Mouse (Mus musculus) C2C12 (cell line): ENCODE data around the gene Mnt. TPM values are rescaled to one million over a fixed set of nuclear protein-coding genes. Genes with fewer than 3 reads are reported as not detected.

Experiments used
- H3K27me3 ChIP-seq: one replicate; pipeline ENCODE4 v1.6.1; 2011; ENCODE audit not compliant: control insufficient read depth, insufficient read depth, insufficient read length
- H3K36me3 ChIP-seq: one replicate; pipeline ENCODE4 v1.6.1; 2011; ENCODE audit not compliant: control insufficient read depth, insufficient read depth
- H3K4me3 ChIP-seq: one replicate; pipeline ENCODE4 v1.5.1; 2011; ENCODE audit warnings: mild to moderate bottlenecking, control low read depth; ENCODE audit not compliant: poor library complexity, insufficient read depth, severe bottlenecking
- H3K79me2 ChIP-seq: one replicate; pipeline ENCODE4 v1.6.1; 2011; ENCODE audit not compliant: control insufficient read depth, insufficient read depth
- H3K79me3 ChIP-seq: one replicate; pipeline ENCODE4 v1.6.1; 2011; ENCODE audit warnings: low read depth, control low read depth
- H3ac ChIP-seq: one replicate; pipeline ENCODE3; 2011; ENCODE audit warnings: low read depth; ENCODE audit not compliant: control insufficient read depth, insufficient read length
- CEBPB ChIP-seq: IDR thresholded peaks from one replicate; pipeline ENCODE4 v1.6.1; 2011; ENCODE audit warnings: low read depth, mild to moderate bottlenecking, control low read depth, moderate library complexity
- CTCF ChIP-seq: IDR thresholded peaks from one replicate; pipeline ENCODE4 v1.5.1; 2011; ENCODE audit not compliant: control insufficient read depth, insufficient read depth, insufficient read length
- FOSL1 ChIP-seq: IDR thresholded peaks from one replicate; pipeline ENCODE4 v1.8.0; 2011; ENCODE audit warnings: mild to moderate bottlenecking, low read length; ENCODE audit not compliant: poor library complexity, insufficient read depth, severe bottlenecking
- MAX ChIP-seq: IDR thresholded peaks from one replicate; pipeline ENCODE4 v1.6.1; 2011; ENCODE audit warnings: mild to moderate bottlenecking, control low read depth
- MYOD1 ChIP-seq: IDR thresholded peaks from one replicate; pipeline ENCODE4 v1.6.1; 2011; ENCODE audit warnings: low read depth; ENCODE audit not compliant: control insufficient read depth, insufficient read length
- MYOG ChIP-seq: IDR thresholded peaks from one replicate; pipeline ENCODE4 v1.6.1; 2011; ENCODE audit not compliant: control insufficient read depth, insufficient read length; ENCODE audit errors: extremely low read depth
- USF1 ChIP-seq: IDR thresholded peaks from one replicate; pipeline ENCODE4 v1.6.1; 2011; ENCODE audit warnings: low read depth, mild to moderate bottlenecking, control low read depth, moderate library complexity
- long read RNA-seq, 2 experiments: library from polyadenylated mRNA; unstranded; transcript quantifications; one replicate each; pipeline ENCODE4 v2.0.0; 2019 to 2020
- polyA plus RNA-seq: library from polyadenylated mRNA; unstranded; fragments of >200 nt; fragmentation: generic; extraction: Trizol; gene quantifications from one replicate; pipeline ENCODE4 v1.2.1, GENCODE M21; 2012; ENCODE audit warnings: missing spikeins

The Mnt gene
- 7.5 TPM for polyA plus RNA-seq
- long read RNA-seq, experiment 1, partial matches to known transcripts = 0 of 3 reads
- long read RNA-seq, experiment 1, other reads (novel, unspliced or antisense) = 3 of 3 reads
- long read RNA-seq, experiment 2, full-length matches to known transcripts = 2 of 17 reads
- long read RNA-seq, experiment 2, partial matches to known transcripts = 1 of 17 reads
- long read RNA-seq, experiment 2, other reads (novel, unspliced or antisense) = 14 of 17 reads

- H3K36me3 ChIP-seq = no peaks in the 10 kb centered on the region
- H3K79me3 ChIP-seq = peaks cover 16% of the 10 kb centered on the region
- H3K4me3 ChIP-seq = peak within 1 kb of the TSS; percentile 98
- no peaks in the 10 kb centered on the region for H3K27me3 ChIP-seq
- H3K79me2 ChIP-seq = peaks cover 35% of the 10 kb centered on the region
- peak within 1 kb of the TSS; percentile 76 for H3ac ChIP-seq
- TF ChIP-seq CTCF (no peak), USF1 (peak; percentile 66), MYOG (no peak), CEBPB (peak; percentile 97), MYOD1 (no peak), FOSL1 (no peak), MAX (peak; percentile 93)
Observed at GRCm38 (mm10) chr11:74830256-74831161, at the start of gene Mnt. Gene Mnt, plus strand, starts transcription at chr11:74830920.

DNA sequence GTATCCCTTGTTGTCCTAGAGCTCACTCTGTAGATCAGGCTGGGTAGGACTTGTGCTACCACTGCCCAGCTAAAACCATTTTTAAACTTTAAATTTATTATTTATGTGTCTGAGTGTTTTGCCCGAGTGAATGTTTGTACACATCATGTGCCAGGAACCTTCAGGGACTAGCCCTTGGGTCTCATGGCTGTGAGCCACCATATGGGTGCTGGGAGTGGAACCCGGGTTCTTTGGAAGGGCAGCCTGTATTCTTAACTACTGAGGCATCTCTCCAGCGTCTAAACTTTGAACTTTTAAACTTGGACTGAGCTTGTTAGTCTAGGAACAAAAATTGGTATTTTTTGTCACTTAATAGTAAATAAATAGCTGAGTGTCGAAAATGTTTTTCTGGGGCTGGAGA lies 37.8 kb upstream of the Mnt start:
- no peak overlapping the region for H3ac ChIP-seq
- TF ChIP-seq USF1 (no peak), MYOD1 (no peak), MYOG (no peak), MAX (no peak), FOSL1 (no peak), CTCF (no peak), CEBPB (no peak)
- no peaks in the 10 kb centered on the region for H3K27me3 ChIP-seq
- peaks cover 92% of the 10 kb centered on the region for H3K36me3 ChIP-seq
- H3K79me3 ChIP-seq = no peaks in the 10 kb centered on the region
- H3K79me2 ChIP-seq = peaks cover 9% of the 10 kb centered on the region
- H3K4me3 ChIP-seq = no peak overlapping the region

- H3K36me3 ChIP-seq = peaks cover 76% of the 10 kb centered on the region
- H3K27me3 ChIP-seq = no peaks in the 10 kb centered on the region
- peaks cover 3% of the 10 kb centered on the region for H3K79me2 ChIP-seq
- TF ChIP-seq USF1 (no peak), CEBPB (no peak), CTCF (no peak), MAX (no peak), MYOG (no peak), MYOD1 (no peak), FOSL1 (no peak)
- H3ac ChIP-seq = no peak overlapping the region
- no peaks in the 10 kb centered on the region for H3K79me3 ChIP-seq
- H3K4me3 ChIP-seq = no peak overlapping the region
Observed at GRCm38 (mm10) chr11:74800658-74801057, 30.1 kb upstream of the Mnt start.

DNA sequence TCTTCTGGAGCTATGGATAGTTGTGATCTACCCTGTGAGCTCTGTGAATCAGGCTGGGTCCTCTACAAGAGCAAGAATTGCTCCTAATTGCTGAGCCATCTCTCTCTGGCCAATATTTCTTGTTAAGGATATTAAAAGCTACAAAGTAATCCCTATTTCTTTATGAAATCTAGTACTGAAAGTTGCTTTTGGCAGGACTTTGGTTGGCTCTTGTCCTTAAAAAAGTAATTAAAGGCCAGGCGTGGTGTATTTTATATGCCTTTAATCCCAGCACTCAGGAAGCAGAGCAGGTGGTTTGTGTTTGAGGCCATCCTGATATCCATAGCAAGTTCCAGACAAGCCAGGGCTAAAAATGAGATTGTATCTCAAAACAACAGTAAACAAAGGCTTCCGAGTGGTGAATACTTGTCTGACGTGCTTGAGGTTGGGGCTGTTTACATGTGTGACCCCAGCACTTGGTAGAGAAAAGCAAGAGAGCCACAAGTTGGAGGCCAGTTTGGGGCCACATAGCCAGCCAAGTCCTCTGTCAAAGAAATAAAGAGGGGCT lies 26.6 kb upstream of the Mnt start:
- Histone ChIP-seq H3K79me3 (no peaks in the 10 kb centered on the region), H3ac (no peak overlapping the region), H3K27me3 (no peaks in the 10 kb centered on the region), H3K4me3 (no peak overlapping the region), H3K36me3 (peaks cover 70% of the 10 kb centered on the region), H3K79me2 (peaks cover 3% of the 10 kb centered on the region)
- no peak for TF ChIP-seq USF1
- no peak for TF ChIP-seq MAX
- no peak for TF ChIP-seq CEBPB
- TF ChIP-seq MYOG = no peak
- no peak for TF ChIP-seq FOSL1
- TF ChIP-seq MYOD1 = no peak
- no peak for TF ChIP-seq CTCF

- no peak overlapping the region for H3ac ChIP-seq
- H3K27me3 ChIP-seq = no peaks in the 10 kb centered on the region
- TF ChIP-seq MYOD1 (no peak), FOSL1 (no peak), MYOG (no peak), CTCF (no peak), CEBPB (no peak)
- H3K79me3 ChIP-seq = no peaks in the 10 kb centered on the region
- peaks cover 65% of the 10 kb centered on the region for H3K36me3 ChIP-seq
- H3K4me3 ChIP-seq = no peak overlapping the region
- no peaks in the 10 kb centered on the region for H3K79me2 ChIP-seq
Observed at GRCm38 (mm10) chr11:74807246-74807882, 23.4 kb upstream of the Mnt start.
